Mouse (Mus musculus) left cerebral cortex, adult 6 months (tissue): ENCODE results near the gene C1d. TPM values are rescaled to one million over a fixed set of nuclear protein-coding genes. Genes with fewer than 3 reads are reported as not detected.

Experiments used
- long read RNA-seq, 2 experiments: library from polyadenylated mRNA; unstranded; transcript quantifications; one replicate each; pipeline ENCODE4 v2.0.0; 2019 to 2020
- polyA plus RNA-seq: library from polyadenylated mRNA; unstranded; fragments of <200 nt; fragmentation: Nextera tagmentation; gene quantifications from 2 replicates; pipeline ENCODE4 v1.2.3, GENCODE M21; 2021

The C1d gene
- polyA plus RNA-seq = 59.8 and 96.1 TPM in 2 replicates
- long read RNA-seq, experiment 1, transcript C1d-201 (5 exons, 2,981 nt) = major isoform, 217 of 248 reads
- long read RNA-seq, experiment 1, transcript C1d-205 (5 exons, 684 nt) = minor isoform, 14 of 248 reads
- long read RNA-seq, experiment 1, partial matches to known transcripts = 6 of 248 reads
- long read RNA-seq, experiment 1, other reads (novel, unspliced or antisense) = 11 of 248 reads
- long read RNA-seq, experiment 2, transcript C1d-201 (5 exons, 2,981 nt) = major isoform, 132 of 148 reads
- long read RNA-seq, experiment 2, transcript C1d-205 (5 exons, 684 nt) = minor isoform, 5 of 148 reads
- long read RNA-seq, experiment 2, partial matches to known transcripts = 3 of 148 reads
- long read RNA-seq, experiment 2, other reads (novel, unspliced or antisense) = 8 of 148 reads

GRCm38 (mm10) chr11:17257443-17257842, at the start of gene C1d:
Gene C1d, plus strand, starts transcription at chr11:17257579.

GRCm38 (mm10) chr11:17211258-17212140, 45.9 kb upstream of the C1d start, which contains the start of gene Pno1:
Gene Pno1, minus strand, starts transcription at chr11:17211568.

Other genes with a start within 250 kb of the C1d start
- 126 and 138 TPM in 2 replicates for gene Cnrip1, start 206.0 kb upstream of the C1d start, polyA plus RNA-seq
- 4.5 and 5.7 TPM in 2 replicates for gene Plek, start 205.2 kb upstream of the C1d start, polyA plus RNA-seq
- 234 and 274 TPM in 2 replicates for gene Ppp3r1, start 98.3 kb upstream of the C1d start, polyA plus RNA-seq
- 8.2 and 9.1 TPM in 2 replicates for gene Wdr92, start 75.5 kb upstream of the C1d start, polyA plus RNA-seq
- 41.0 and 45.0 TPM in 2 replicates for gene Pno1, start 46.0 kb upstream of the C1d start, polyA plus RNA-seq